Mouse (Mus musculus): ENCODE measurements around the gene Arpp21. TPM values are rescaled to one million over a fixed set of nuclear protein-coding genes. Genes with fewer than 3 reads are reported as not detected.
A peak's percentile ranks its signal among the peaks of the same experiment; 100 is the strongest.

Arpp21 gene
- polyA plus RNA-seq, 1 experiment from 2014 or later: 32.7 TPM

- H3K27ac ChIP-seq (replicated peaks; ENCODE audit: low read depth, low read length): no peak overlapping the region
- no peak overlapping the region for H3K9ac ChIP-seq (ENCODE audit: low read depth, low read length)
- WGBS: 86% methylated on average over 5 of the region's 5 CpGs
- H3K4me1 ChIP-seq (ENCODE audit: control insufficient read depth, insufficient read depth, low read length): no peaks in the 10 kb centered on the region
- no peak for DNase-seq (ENCODE audit: low spot score)
- H3K4me2 ChIP-seq (ENCODE audit: low read depth, low read length): no peak overlapping the region
- H3K36me3 ChIP-seq (ENCODE audit: control insufficient read depth, insufficient read depth, low read length): no peaks in the 10 kb centered on the region
- no peaks in the 10 kb centered on the region for H3K9me3 ChIP-seq (ENCODE audit: control insufficient read depth, low read length)
- no peak overlapping the region for H3K4me3 ChIP-seq (ENCODE audit: low read depth, low read length)
- no peaks in the 10 kb centered on the region for H3K27me3 ChIP-seq (replicated peaks; ENCODE audit: control insufficient read depth, insufficient read depth, low read length)
- ATAC-seq (ENCODE audit: low read depth): no peak
Measured at GRCm38 (mm10) chr9:112023111-112023510, 212.6 kb downstream of the Arpp21 start.

Small RNAs within 50 kb of the gene (microRNA-seq; reads per million reads assigned to microRNA genes)
- 208 reads per million, percentile 59 among the genes with 10 or more reads in this experiment for gene Mir128-2 (ENCODE audit: borderline number of aligned reads)

Measured in embryonic facial prominence, embryonic 14.5 days (tissue).